Mouse (Mus musculus) cerebellum, adult 2 months (tissue): ENCODE measurements around the gene Bad.

ENCODE experiments used
- CTCF ChIP-seq: fragments of 200-500 bp; IDR thresholded peaks from 2 replicates; pipeline ENCODE4 v1.5.1; 2011; ENCODE audit warnings: low read depth, mild to moderate bottlenecking, control low read depth, low read length, moderate library complexity, borderline replicate concordance; ENCODE audit not compliant: insufficient read depth
- POLR2A ChIP-seq: fragments of 200-500 bp; IDR thresholded peaks from 2 replicates; pipeline ENCODE4 v1.6.1; 2011; ENCODE audit warnings: low read length, control low read depth, borderline replicate concordance; ENCODE audit not compliant: insufficient read depth

- TF ChIP-seq CTCF: no peak
- no peak for TF ChIP-seq POLR2A
Observed at GRCm38 (mm10) chr19:6983621-6984020, 42.0 kb downstream of the Bad start.
